Mouse (Mus musculus) ovary, postnatal 14 days (tissue): Measurements from ENCODE around the gene Arvcf.

ENCODE experiments used
- DNase-seq: peaks from one replicate; pipeline ENCODE4 v3.0.0; 2022; ENCODE audit warnings: low spot score

Gene Arvcf

GRCm38 (mm10) chr16:18347931-18348600, at the start of gene Arvcf, which contains the start of gene Tango2:
TSS of gene Arvcf (plus strand) at chr16:18348182.
TSS of gene Tango2 (minus strand) at chr16:18348103.
- DNase-seq, result peak; percentile 73

GRCm38 (mm10) chr16:18308159-18308558, 39.8 kb upstream of the Arvcf start:
- no peak for DNase-seq

- no peak for DNase-seq
Measured at GRCm38 (mm10) chr16:18318992-18319391, 29.0 kb upstream of the Arvcf start.

- no peak for DNase-seq
Measured at GRCm38 (mm10) chr16:18321443-18321842, 26.5 kb upstream of the Arvcf start.

GRCm38 (mm10) chr16:18323460-18323859, 24.5 kb upstream of the Arvcf start:
- no peak for DNase-seq

GRCm38 (mm10) chr16:18324031-18324430, 24.0 kb upstream of the Arvcf start:
- DNase-seq, result no peak

GRCm38 (mm10) chr16:18325741-18326140, 22.2 kb upstream of the Arvcf start:
- no peak for DNase-seq

GRCm38 (mm10) chr16:18327936-18328335, 20.0 kb upstream of the Arvcf start:
- no peak for DNase-seq

- no peak for DNase-seq
Measured at GRCm38 (mm10) chr16:18328524-18328923, 19.5 kb upstream of the Arvcf start.

- DNase-seq, result no peak
Measured at GRCm38 (mm10) chr16:18333976-18334375, 14.0 kb upstream of the Arvcf start.

GRCm38 (mm10) chr16:18335981-18336380, 12.0 kb upstream of the Arvcf start:
- DNase-seq, result no peak

- DNase-seq, result no peak
Measured at GRCm38 (mm10) chr16:18337261-18337660, 10.7 kb upstream of the Arvcf start.

- DNase-seq, result no peak
Measured at GRCm38 (mm10) chr16:18339866-18340265, 8.1 kb upstream of the Arvcf start.

GRCm38 (mm10) chr16:18341605-18342004, 6.4 kb upstream of the Arvcf start:
- no peak for DNase-seq

GRCm38 (mm10) chr16:18342076-18342475, 5.9 kb upstream of the Arvcf start:
- DNase-seq, result no peak

- peak; percentile 8 for DNase-seq
Measured at GRCm38 (mm10) chr16:18342650-18343570, 5.1 kb upstream of the Arvcf start.

GRCm38 (mm10) chr16:18343778-18344177, 4.2 kb upstream of the Arvcf start:
- DNase-seq, result peak; percentile 95

- DNase-seq, result peak; percentile 75
Measured at GRCm38 (mm10) chr16:18345243-18345642, 2.7 kb upstream of the Arvcf start.

- DNase-seq, result no peak
Measured at GRCm38 (mm10) chr16:18348601-18349175, 706 bp downstream of the Arvcf start.

- no peak for DNase-seq
Measured at GRCm38 (mm10) chr16:18349761-18350325, 1.9 kb downstream of the Arvcf start.

GRCm38 (mm10) chr16:18351313-18352055, 3.5 kb downstream of the Arvcf start:
- DNase-seq, result no peak

GRCm38 (mm10) chr16:18353106-18353505, 5.1 kb downstream of the Arvcf start:
- DNase-seq, result no peak
